ENCODE assay signal across 23 mouse cellular contexts in genomic region chr10:94974345-94975098, GRCm38 (mm10). TPM values are rescaled to one million over a fixed set of nuclear protein-coding genes. Genes with fewer than 3 reads are reported as not detected.
DNase-seq lines count a peak whose midpoint lies in the region; ATAC-seq and TF ChIP-seq lines count a peak whose summit lies in the region.
"Had no signal": no experiment of that assay in that cellular context is flagged by ENCODE, and none has a peak within 500 bp of the region (broad histone marks: within the 10 kb centered on the region; RNA-seq: fewer than 3 reads in every experiment).

No protein-coding gene starts in this region.

- no peaks in the 10 kb centered on the region for H3K9me3 ChIP-seq in heart, embryonic 10.5 days
- H3K9me3 ChIP-seq in stomach, postnatal 0 days (ENCODE audit: control insufficient read depth, low read length), result 0 out of 2 replicates have a peak, but pooled peaks cover 3% of the 10 kb centered on the region
- H3K9me3 ChIP-seq: forebrain, embryonic 12.5 days; G1E; heart, embryonic 13.5 days; hindbrain, embryonic 10.5 days; midbrain, embryonic 15.5 days; neural tube, embryonic 15.5 days had no signal

- 0 out of 2 replicates have a peak overlapping the region, but pooled peaks have one; percentile 8 for H3K4me2 ChIP-seq in stomach, postnatal 0 days (replicated peaks; ENCODE audit: low read depth)
- H3K4me2 ChIP-seq: forebrain, embryonic 12.5 days; heart, embryonic 13.5 days; midbrain, embryonic 15.5 days; neural tube, embryonic 15.5 days had no signal

- H3K27ac ChIP-seq in heart, embryonic 10.5 days, result no peak overlapping the region
- no peak overlapping the region for H3K27ac ChIP-seq in stomach, postnatal 0 days (replicated peaks)
- H3K27ac ChIP-seq: forebrain, embryonic 12.5 days; heart, embryonic 13.5 days; hindbrain, embryonic 10.5 days; liver, embryonic 14.5 days; midbrain, embryonic 15.5 days; neural tube, embryonic 15.5 days had no signal

- no peak for TF ChIP-seq CTCF in stomach, postnatal 0 days (IDR thresholded peaks at IDR 0.05; ENCODE audit: low read depth)

- WGBS in heart, embryonic 10.5 days, result 64% methylated on average over 9 of the region's 9 CpGs
- WGBS in stomach, postnatal 0 days, result 43% methylated on average over 9 of the region's 9 CpGs

- H3K36me3 ChIP-seq in heart, embryonic 10.5 days, result no peaks in the 10 kb centered on the region
- no peaks in the 10 kb centered on the region for H3K36me3 ChIP-seq in stomach, postnatal 0 days (ENCODE audit: control insufficient read depth, insufficient read depth, low read length)
- H3K36me3 ChIP-seq: forebrain, embryonic 12.5 days; G1E; heart, embryonic 13.5 days; hindbrain, embryonic 10.5 days; midbrain, embryonic 15.5 days; neural tube, embryonic 15.5 days had no signal

- H3K4me1 ChIP-seq in heart, embryonic 10.5 days, result no peaks in the 10 kb centered on the region
- H3K4me1 ChIP-seq in stomach, postnatal 0 days (replicated peaks; ENCODE audit: control insufficient read depth, insufficient read depth), result no peaks in the 10 kb centered on the region

- ATAC-seq in stomach, postnatal 0 days (ENCODE audit: low FRiP score, low TSS enrichment), result no peak
- ATAC-seq: midbrain, embryonic 15.5 days had no signal

- TF ChIP-seq EP300 in stomach, postnatal 0 days (optimal IDR thresholded peaks at IDR 0.05), result no peak

- H3K27me3 ChIP-seq in heart, embryonic 10.5 days (ENCODE audit: insufficient read depth, poor library complexity, severe bottlenecking), result 0 out of 2 replicates have a peak, but pooled peaks cover 3% of the 10 kb centered on the region
- H3K27me3 ChIP-seq in stomach, postnatal 0 days (ENCODE audit: control insufficient read depth, insufficient read depth, low read length), result no peaks in the 10 kb centered on the region
- H3K27me3 ChIP-seq: forebrain, embryonic 12.5 days; heart, embryonic 13.5 days; midbrain, embryonic 15.5 days; neural tube, embryonic 15.5 days had no signal

- H3K4me3 ChIP-seq in heart, embryonic 10.5 days, result no peak overlapping the region
- no peak overlapping the region for H3K4me3 ChIP-seq in stomach, postnatal 0 days (ENCODE audit: low read depth, low read length)
- H3K4me3 ChIP-seq: forebrain, embryonic 12.5 days; heart, embryonic 13.5 days; hindbrain, embryonic 10.5 days; midbrain, embryonic 15.5 days; neural tube, embryonic 15.5 days had no signal

- peak; percentile 90 for DNase-seq in heart, adult 11 months
- no peak for DNase-seq in heart, embryonic 10.5 days (ENCODE audit: low spot score)
- DNase-seq in kidney, postnatal 10 days, result peak; percentile 20
- no peak for DNase-seq in kidney, adult 18-20 months
- peak; percentile 59 for DNase-seq in lung, postnatal 10 days
- no peak for DNase-seq in lung, postnatal 25 days (ENCODE audit: low spot score)
- no peak for DNase-seq in stomach, postnatal 0 days (ENCODE audit: low spot score)
- no peak for DNase-seq in B cell, adult 2 months
- DNase-seq: adrenal gland, postnatal 36 days; cerebellum, adult 18-20 months; cerebellum, postnatal 25 days; gastrocnemius, postnatal 14 days; kidney, adult 9 months; right cerebral cortex, postnatal 14 days; spleen, adult 18-20 months; thymus, adult 2 months had no signal

- H3K9ac ChIP-seq in stomach, postnatal 0 days (ENCODE audit: low read length), result no peak overlapping the region
- H3K9ac ChIP-seq: forebrain, embryonic 12.5 days; heart, embryonic 13.5 days; liver, embryonic 14.5 days; midbrain, embryonic 15.5 days; neural tube, embryonic 15.5 days had no signal

RNA-seq across cellular contexts. Expression of gene Plxnc1, which starts 29.9 kb away (rescaled TPM):
- polyA plus RNA-seq in heart, embryonic 10.5 days (2016; fragmentation: Nextera tagmentation; extraction: Ambion mirVana), result 2.2 and 3.4 TPM in 2 replicates
- polyA plus RNA-seq in stomach, postnatal 0 days (2015; fragmentation: Nextera tagmentation; extraction: Ambion mirVana), result 0.67 and 1.0 TPM in 2 replicates

Comparison
In these comparisons a context has a peak if more than half of its experiments do, and no peak if none do; other contexts are left out.
1. DNase-seq: peak in heart, adult 11 months (single experiment), kidney, postnatal 10 days (single experiment) and lung, postnatal 10 days (single experiment); none in heart, embryonic 10.5 days (single experiment), kidney, adult 18-20 months (single experiment), lung, postnatal 25 days (single experiment), stomach, postnatal 0 days (single experiment) and B cell, adult 2 months (0 of 2).